Mouse (Mus musculus): ENCODE measurements around the gene Ghr.

DNA sequence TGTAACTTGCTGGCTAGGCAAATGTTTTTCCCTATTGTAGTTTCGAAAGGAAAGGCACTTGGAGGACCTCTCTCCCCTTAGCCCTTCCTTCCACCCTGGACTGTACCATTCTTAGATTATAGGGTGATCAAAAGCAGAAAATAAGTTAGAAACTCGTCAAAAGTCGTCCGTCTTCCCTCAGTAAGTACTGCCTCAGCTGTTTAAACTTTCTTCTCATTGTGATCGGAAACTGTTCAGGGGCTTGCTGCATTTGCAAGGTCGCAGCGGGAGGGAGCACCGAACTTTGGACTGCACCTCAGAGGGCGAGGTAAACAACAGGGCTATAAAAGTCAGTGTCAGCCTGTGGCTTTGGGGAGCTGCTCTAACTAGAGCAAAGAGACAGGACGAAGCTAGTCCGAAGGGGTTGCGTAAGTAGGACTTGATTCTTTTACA lies 312.6 kb downstream of the Ghr start:
- TF ChIP-seq CTCF (IDR thresholded peaks at IDR 0.05) (no peak), EP300 (IDR thresholded peaks at IDR 0.05) (peak; percentile 87)

Data from lung, postnatal 0 days (tissue).